Mouse (Mus musculus) cerebellum, adult 9-10 months (tissue): Measurements from ENCODE around the gene Gypa.

ENCODE experiments used
- DNase-seq: peaks from one replicate; pipeline ENCODE4 v3.0.0; 2022

Gene Gypa

GRCm38 (mm10) chr8:80550436-80550835 lies 56.9 kb downstream of the Gypa start:
- no peak for DNase-seq

- DNase-seq, result no peak
Measured at GRCm38 (mm10) chr8:80551303-80551702, 57.7 kb downstream of the Gypa start.

DNA sequence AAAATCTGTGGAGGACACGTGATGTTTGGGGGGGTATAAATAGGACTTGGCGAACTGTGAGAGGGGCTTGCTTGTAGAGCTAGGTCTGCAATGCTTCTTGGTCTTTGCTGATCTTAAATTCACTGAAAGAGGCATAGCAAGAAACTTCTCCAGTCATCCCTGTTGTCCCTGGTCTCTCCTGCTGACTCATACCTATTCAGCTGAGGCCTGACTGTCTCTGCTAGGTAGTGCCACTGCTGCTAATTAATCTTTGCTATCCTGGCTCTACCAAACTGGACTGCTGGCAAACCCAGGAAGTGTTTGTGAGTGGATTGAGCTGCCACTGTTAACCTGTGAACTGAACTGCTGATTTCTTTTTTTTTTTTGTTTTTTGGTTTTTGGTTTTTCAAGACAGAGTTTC lies 61.4 kb downstream of the Gypa start:
- DNase-seq, result no peak
